Mouse (Mus musculus) lung, embryonic 14.5 days (tissue): ENCODE measurements around the gene Fam83f. TPM values are rescaled to one million over a fixed set of nuclear protein-coding genes. Genes with fewer than 3 reads are reported as not detected.
A peak's percentile ranks its signal among the peaks of the same experiment; 100 is the strongest.

Experiments used
- ATAC-seq: fragments of 200-750 bp; cut with Nextera tagmentation; 2 replicates; pipeline ENCODE4 v1.8.0; 2017; ENCODE audit warnings: mild to moderate bottlenecking, moderate TSS enrichment, moderate library complexity; ENCODE audit not compliant: insufficient read depth
- DNase-seq: peaks from one replicate; pipeline ENCODE4 v3.0.0-alpha.2; 2015
- H3K27ac ChIP-seq: fragments of 300-500 bp; sonication (generic); 2 replicates; pipeline ENCODE4 v1.5.1; 2014; ENCODE audit warnings: low read depth, mild to moderate bottlenecking, moderate library complexity
- H3K27me3 ChIP-seq: fragments of 300-500 bp; sonication (generic); 2 replicates; pipeline ENCODE4 v1.6.1; 2014; ENCODE audit warnings: low read length, control low read depth; ENCODE audit not compliant: insufficient read depth
- H3K36me3 ChIP-seq: fragments of 300-500 bp; sonication (generic); 2 replicates; pipeline ENCODE4 v1.6.1; 2014; ENCODE audit warnings: control low read depth; ENCODE audit not compliant: insufficient read depth
- H3K4me1 ChIP-seq: fragments of 300-500 bp; sonication (generic); 2 replicates; pipeline ENCODE4 v1.6.1; 2014; ENCODE audit warnings: antibody characterized with exemption, control low read depth; ENCODE audit not compliant: insufficient read depth
- H3K4me2 ChIP-seq: fragments of 300-500 bp; sonication (generic); 2 replicates; pipeline ENCODE4 v1.6.1; 2014; ENCODE audit warnings: mild to moderate bottlenecking
- H3K4me3 ChIP-seq: fragments of 300-500 bp; sonication (generic); 2 replicates; pipeline ENCODE4 v1.5.1; 2014; ENCODE audit warnings: low read depth, low read length
- H3K9ac ChIP-seq: fragments of 300-500 bp; sonication (generic); 2 replicates; pipeline ENCODE4 v1.6.1; 2014
- H3K9me3 ChIP-seq: fragments of 300-500 bp; sonication (generic); 2 replicates; pipeline ENCODE4 v1.6.1; 2016; ENCODE audit warnings: low read depth, low read length, control low read depth
- CTCF ChIP-seq: IDR thresholded peaks from 2 replicates; pipeline ENCODE4 v1.5.1; 2016; ENCODE audit warnings: antibody characterized with exemption, low read depth
- WGBS: fragments of 180-500 bp; shearing (Covaris S2); extraction: QIAGEN DNeasy Blood & Tissue Kit; methylation state at CpG from one replicate; pipeline ENCODE4 v1.1.7; 2014; 5-methylcytosine and 5-hydroxymethylcytosine counted together
- polyA plus RNA-seq: library from polyadenylated mRNA; unstranded; fragments of >200 nt; fragmentation: Nextera tagmentation; extraction: Ambion mirVana; gene quantifications from 2 replicates; pipeline ENCODE4 v1.2.1, GENCODE M21; 2014

Fam83f gene
- polyA plus RNA-seq, 1 experiment from 2014 or later: 0.76 TPM

DNA sequence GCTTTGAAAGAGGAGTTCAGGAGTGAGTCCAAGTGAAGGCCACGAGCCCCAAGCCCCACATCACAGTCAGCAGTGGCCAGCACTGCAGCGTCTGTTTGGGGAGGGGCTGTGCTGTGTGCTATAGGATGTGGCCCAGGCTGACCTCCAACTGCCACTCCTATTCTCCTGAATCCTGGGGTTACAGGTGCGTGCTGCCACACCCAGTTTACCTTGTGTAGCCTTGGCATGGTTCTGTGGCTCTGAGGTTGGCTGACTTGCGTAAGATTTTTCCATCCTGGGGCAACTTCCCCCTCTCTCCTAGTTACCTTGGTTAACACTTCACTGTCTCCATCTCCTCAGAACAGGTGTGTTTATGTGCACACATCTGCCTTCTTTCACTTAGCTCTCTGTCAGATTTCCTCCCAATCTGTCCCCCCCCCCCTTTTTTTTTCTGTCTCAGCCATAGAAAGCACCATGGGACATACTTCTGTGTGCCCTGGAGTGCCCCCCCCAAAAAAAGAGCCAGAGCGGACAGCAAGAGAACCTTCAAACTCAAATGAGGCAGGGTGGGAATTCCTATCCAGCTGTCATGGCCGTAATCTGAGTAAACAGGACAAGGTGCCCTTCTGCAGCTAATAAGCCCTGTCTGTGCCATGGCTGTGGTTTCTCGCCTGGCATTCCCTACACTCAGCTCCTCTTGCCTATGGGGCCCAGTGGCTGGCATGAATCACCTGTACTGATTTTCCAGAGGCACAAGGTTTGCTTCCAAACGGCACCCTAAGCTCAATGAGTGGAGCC is 30.0 kb downstream of the Fam83f start:
- H3K4me3 ChIP-seq: no peak overlapping the region
- 0 out of 2 replicates have a peak, but pooled peaks cover 8% of the 10 kb centered on the region for H3K4me1 ChIP-seq
- no peak for TF ChIP-seq CTCF
- H3K36me3 ChIP-seq: no peaks in the 10 kb centered on the region
- no peaks in the 10 kb centered on the region for H3K27me3 ChIP-seq
- ATAC-seq (no peak), DNase-seq (no peak)
- WGBS: 67% methylated on average over 8 of the region's 8 CpGs
- no peaks in the 10 kb centered on the region for H3K9me3 ChIP-seq
- H3K27ac ChIP-seq: no peak overlapping the region
- no peak overlapping the region for H3K9ac ChIP-seq
- H3K4me2 ChIP-seq: no peak overlapping the region

GRCm38 (mm10) chr15:80702910-80703309 is 31.3 kb downstream of the Fam83f start:
- ATAC-seq (no peak), DNase-seq (no peak)
- Histone ChIP-seq H3K4me1 (0 out of 2 replicates have a peak, but pooled peaks cover 20% of the 10 kb centered on the region), H3K27ac (no peak overlapping the region), H3K9ac (no peak overlapping the region), H3K9me3 (no peaks in the 10 kb centered on the region), H3K4me3 (no peak overlapping the region), H3K27me3 (no peaks in the 10 kb centered on the region), H3K36me3 (no peaks in the 10 kb centered on the region), H3K4me2 (no peak overlapping the region)
- no peak for TF ChIP-seq CTCF
- 79% methylated on average over 5 of the region's 5 CpGs for WGBS

GRCm38 (mm10) chr15:80703495-80703894 is 31.8 kb downstream of the Fam83f start:
- Histone ChIP-seq H3K36me3 (no peaks in the 10 kb centered on the region), H3K27ac (no peak overlapping the region), H3K4me1 (0 out of 2 replicates have a peak, but pooled peaks cover 21% of the 10 kb centered on the region), H3K9ac (no peak overlapping the region), H3K9me3 (no peaks in the 10 kb centered on the region), H3K4me3 (no peak overlapping the region), H3K27me3 (no peaks in the 10 kb centered on the region), H3K4me2 (no peak overlapping the region)
- no peak for ATAC-seq
- DNase-seq: no peak
- WGBS: 74% methylated on average over 2 of the region's 2 CpGs
- no peak for TF ChIP-seq CTCF

GRCm38 (mm10) chr15:80704267-80704666 is 32.6 kb downstream of the Fam83f start:
- ATAC-seq (peak; percentile 47; the same call in 1 of the 2 replicates), DNase-seq (peak; percentile 90)
- Histone ChIP-seq H3K9me3 (no peaks in the 10 kb centered on the region), H3K36me3 (no peaks in the 10 kb centered on the region), H3K27ac (no peak overlapping the region), H3K9ac (no peak overlapping the region), H3K4me1 (0 out of 2 replicates have a peak, but pooled peaks cover 21% of the 10 kb centered on the region), H3K4me2 (0 out of 2 replicates have a peak overlapping the region, but pooled peaks have one; percentile 23), H3K4me3 (no peak overlapping the region), H3K27me3 (no peaks in the 10 kb centered on the region)
- peak; percentile 92 for TF ChIP-seq CTCF
- 5% methylated on average over 7 of the region's 7 CpGs for WGBS

DNA sequence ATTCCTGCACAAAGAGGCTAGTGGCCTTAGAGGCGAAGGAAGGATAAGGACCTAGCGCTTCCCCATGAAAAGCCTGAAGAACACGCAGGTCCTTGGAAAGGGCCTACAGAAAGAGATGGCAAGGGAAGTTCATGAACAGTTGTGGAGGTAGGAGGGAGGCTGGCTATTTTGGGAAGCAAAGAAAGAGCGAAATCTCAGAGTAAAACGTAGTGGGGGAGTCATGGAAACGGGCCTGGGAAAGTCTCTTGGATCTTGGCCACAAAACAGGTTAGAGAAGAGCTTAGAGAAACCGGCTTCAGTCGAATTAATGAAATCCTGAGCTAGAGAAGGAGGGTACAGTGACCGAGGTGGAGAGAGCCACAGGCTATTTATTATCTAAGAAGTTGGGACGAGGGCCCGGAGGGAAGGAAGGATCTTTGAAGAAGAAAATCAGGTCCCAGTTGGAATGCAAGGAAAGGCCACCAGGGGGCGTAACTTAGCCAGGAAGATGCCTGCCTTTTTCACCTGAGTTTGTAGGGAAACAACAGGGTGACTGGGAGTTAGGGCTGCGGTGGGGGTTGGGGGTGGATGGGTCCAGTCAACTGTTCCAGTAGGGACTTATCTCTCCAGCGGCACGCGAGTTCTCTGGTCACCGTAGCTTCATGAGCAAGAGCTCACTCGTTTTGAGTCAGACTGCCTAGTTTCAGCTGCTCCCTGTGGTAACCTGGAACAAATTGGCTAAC is 34.3 kb downstream of the Fam83f start:
- H3K36me3 ChIP-seq: no peaks in the 10 kb centered on the region
- H3K4me3 ChIP-seq: peak overlapping the region; percentile 24
- H3K27ac ChIP-seq: peak overlapping the region; percentile 95
- H3K4me2 ChIP-seq: peak overlapping the region; percentile 64
- H3K4me1 ChIP-seq: 0 out of 2 replicates have a peak, but pooled peaks cover 24% of the 10 kb centered on the region
- TF ChIP-seq CTCF: peak; percentile 92
- no peaks in the 10 kb centered on the region for H3K27me3 ChIP-seq
- peak overlapping the region; percentile 32; the same call in 1 of the 2 replicates for H3K9ac ChIP-seq
- H3K9me3 ChIP-seq: no peaks in the 10 kb centered on the region
- no peak for ATAC-seq
- 21% methylated on average over 18 of the region's 18 CpGs for WGBS
- peak; percentile 92 for DNase-seq

- Histone ChIP-seq H3K27ac (peak overlapping the region; percentile 95), H3K9me3 (no peaks in the 10 kb centered on the region), H3K4me2 (peak overlapping the region; percentile 64), H3K27me3 (no peaks in the 10 kb centered on the region), H3K9ac (0 out of 2 replicates have a peak overlapping the region, but pooled peaks have one; percentile 32), H3K4me1 (0 out of 2 replicates have a peak, but pooled peaks cover 24% of the 10 kb centered on the region), H3K36me3 (no peaks in the 10 kb centered on the region), H3K4me3 (peak overlapping the region; percentile 24)
- DNase-seq (peak; percentile 76), ATAC-seq (peak; percentile 22; the same call in 1 of the 2 replicates)
- TF ChIP-seq CTCF: no peak
- WGBS: 9% methylated on average over 11 of the region's 11 CpGs
Observed at GRCm38 (mm10) chr15:80706596-80706995, 34.9 kb downstream of the Fam83f start.

- peak; percentile 38 for ATAC-seq
- H3K4me1 ChIP-seq: 0 out of 2 replicates have a peak, but pooled peaks cover 24% of the 10 kb centered on the region
- H3K27ac ChIP-seq: peak overlapping the region; percentile 95
- H3K4me3 ChIP-seq: peak overlapping the region; percentile 24; the same call in 1 of the 2 replicates
- no peak overlapping the region for H3K9ac ChIP-seq
- H3K27me3 ChIP-seq: no peaks in the 10 kb centered on the region
- no peak for TF ChIP-seq CTCF
- peak; percentile 99 for DNase-seq
- peak overlapping the region; percentile 64 for H3K4me2 ChIP-seq
- 29% methylated on average over 8 of the region's 8 CpGs for WGBS
- no peaks in the 10 kb centered on the region for H3K36me3 ChIP-seq
- H3K9me3 ChIP-seq: no peaks in the 10 kb centered on the region
Observed at GRCm38 (mm10) chr15:80707088-80707487, 35.4 kb downstream of the Fam83f start.
